Comparison of ENCODE assay signal across 9 mouse cellular contexts in the genomic region with DNA sequence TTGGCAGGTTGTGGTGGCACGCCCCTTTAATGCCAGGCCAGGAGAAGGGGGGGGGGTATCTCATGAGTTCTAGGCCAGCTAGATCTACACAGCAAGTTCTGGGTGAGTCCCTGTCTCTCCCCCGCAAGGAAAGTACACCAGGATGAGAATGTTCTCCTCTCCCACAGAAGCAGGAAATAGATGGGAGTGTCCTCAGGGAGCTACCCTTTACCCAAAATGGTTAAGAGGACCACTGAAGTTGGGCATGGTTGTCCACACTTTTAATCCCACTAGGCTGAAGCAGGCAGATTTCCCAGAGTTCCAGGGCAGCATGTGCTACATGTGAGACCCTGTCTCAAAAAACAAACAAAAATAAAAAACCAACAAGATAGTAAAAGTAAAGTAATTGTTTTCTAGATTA. TPM values are rescaled to one million over a fixed set of nuclear protein-coding genes. Genes with fewer than 3 reads are reported as not detected.
DNase-seq lines count a peak whose midpoint lies in the region; ATAC-seq lines count a peak whose summit lies in the region.
"Had no signal": no experiment of that assay in that cellular context is flagged by ENCODE, and none has a peak within 500 bp of the region (broad histone marks: within the 10 kb centered on the region; RNA-seq: fewer than 3 reads in every experiment).

No protein-coding gene starts in this region.

- H3K9ac ChIP-seq in kidney, embryonic 16.5 days (replicated peaks; ENCODE audit: low read length), result peak overlapping the region; percentile 99; the same call in 1 of the 2 replicates

- peaks cover 16% of the 10 kb centered on the region for H3K4me1 ChIP-seq in kidney, embryonic 16.5 days (ENCODE audit: insufficient read depth, low read length)
- peaks cover 3% of the 10 kb centered on the region; the same call in 1 of the 2 replicates for H3K4me1 ChIP-seq in brown adipose tissue, adult 24 weeks (ENCODE audit: control insufficient read depth, insufficient read depth, insufficient read length, low read length)

- peak overlapping the region; percentile 65 for H3K4me2 ChIP-seq in kidney, embryonic 16.5 days (replicated peaks; ENCODE audit: low read depth, low read length)

- intact Hi-C loops in heart, postnatal 10 days (cut with DNase I), result loop anchor here (2.0 kb wide), 1 partner anchor 21 kb away; no protein-coding TSS in a partner anchor

- peak overlapping the region; percentile 96; the same call in 1 of the 2 replicates for H3K4me3 ChIP-seq in kidney, embryonic 16.5 days (ENCODE audit: low read length)
- H3K4me3 ChIP-seq in brown adipose tissue, adult 24 weeks (ENCODE audit: insufficient read depth, low read depth, low read length), result no peak overlapping the region; the same call in 1 of the 2 replicates
- H3K4me3 ChIP-seq in macrophage (ENCODE audit: inconsistent target), result peak overlapping the region; percentile 96

- no peaks in the 10 kb centered on the region for H3K36me3 ChIP-seq in kidney, embryonic 16.5 days (ENCODE audit: insufficient read depth, low read length)
- no peaks in the 10 kb centered on the region for H3K36me3 ChIP-seq in macrophage (ENCODE audit: inconsistent target)

- 92% methylated on average over 2 of the region's 2 CpGs for WGBS in kidney, embryonic 16.5 days
- 78% methylated on average over 2 of the region's 2 CpGs for WGBS in macrophage (ENCODE audit: missing documents)

- H3K79me2 ChIP-seq in macrophage (ENCODE audit: inconsistent target), result peaks cover 41% of the 10 kb centered on the region

- peak overlapping the region; percentile 97 for H3K27ac ChIP-seq in kidney, embryonic 16.5 days (ENCODE audit: low read length)
- peak overlapping the region; percentile 74 for H3K27ac ChIP-seq in brown adipose tissue, adult 24 weeks (replicated peaks; ENCODE audit: low read depth, low read length)
- H3K27ac ChIP-seq in macrophage, result peak overlapping the region; percentile 98

- DNase-seq in kidney, adult 9 months, result no peak
- DNase-seq in heart, postnatal 10 days, result peak; percentile 13 to 23
- no peak for DNase-seq in layer of hippocampus, postnatal 25 days (ENCODE audit: extremely low spot score in 1 of 2, low spot score in 1 of 2)
- no peak for DNase-seq in left cerebral cortex, adult 9 months (ENCODE audit: low spot score in 2 of 2)

- ATAC-seq in kidney, embryonic 16.5 days (ENCODE audit: low FRiP score, low TSS enrichment), result no peak
- no peak for ATAC-seq in granulocyte monocyte progenitor cell, adult 5-6 weeks (replicated peaks; ENCODE audit: poor library complexity, severe bottlenecking)

- no peaks in the 10 kb centered on the region for H3K9me3 ChIP-seq in kidney, embryonic 16.5 days (ENCODE audit: low read length)

- H3K27me3 ChIP-seq in kidney, embryonic 16.5 days (ENCODE audit: insufficient read depth, low read length), result no peaks in the 10 kb centered on the region

RNA-seq across cellular contexts. Expression of gene Csde1, which starts 0.8 kb away (rescaled TPM):
- polyA plus RNA-seq in kidney, embryonic 16.5 days (2015; fragmentation: Nextera tagmentation; extraction: Ambion mirVana), result 349 and 364 TPM in 2 replicates
- 377 and 546 TPM in 2 replicates for polyA plus RNA-seq in brown adipose tissue, adult 24 weeks (2012; ENCODE audit: insufficient read depth, insufficient read length, missing spikeins)
- total RNA-seq in heart, postnatal 10 days (2021), result 100 to 1,000 TPM; 395 to 417 TPM
- 100 to 1,000 TPM; 378 to 972 (median 628) TPM for total RNA-seq in macrophage (2018; cell fraction: chromatin; rRNA removed)
- 100 to 1,000 TPM; 335 to 509 (median 398) TPM for total RNA-seq in macrophage (2018; cell fraction: cytosol; rRNA removed)
- 100 to 1,000 TPM; 340 to 584 (median 430) TPM for total RNA-seq in macrophage (2018; cell fraction: nucleus; rRNA removed)
- polyA plus RNA-seq in macrophage (2018), result 199 to 281 TPM (median 244 TPM) in 3 replicates
- 100 to 1,000 TPM; 247 to 252 TPM for total RNA-seq in layer of hippocampus, postnatal 25 days (2021)
- total RNA-seq in granulocyte monocyte progenitor cell, adult 5-6 weeks (2014; fragmentation: Nextera tagmentation), result 257 and 283 TPM in 2 replicates
- 739 and 762 TPM in 2 replicates for total RNA-seq in granulocyte monocyte progenitor cell, adult 5-6 weeks (2017)

RNA-seq across cellular contexts. Expression of gene Sike1, which starts 24.0 kb away (rescaled TPM):
- polyA plus RNA-seq in kidney, embryonic 16.5 days (2015; fragmentation: Nextera tagmentation; extraction: Ambion mirVana), result 53.5 and 60.1 TPM in 2 replicates
- polyA plus RNA-seq in brown adipose tissue, adult 24 weeks (2012; ENCODE audit: insufficient read depth, insufficient read length, missing spikeins), result 24.6 and 33.1 TPM in 2 replicates
- total RNA-seq in heart, postnatal 10 days (2021), result 100 to 1,000 TPM; 111 to 123 TPM
- 10 to 100 TPM; 15.9 to 93.0 (median 51.2) TPM for total RNA-seq in macrophage (2018; cell fraction: chromatin; rRNA removed)
- 10 to 100 TPM; 12.5 to 24.6 (median 17.9) TPM for total RNA-seq in macrophage (2018; cell fraction: cytosol; rRNA removed)
- 100 to 1,000 TPM in 1 of 26 experiments, 10 to 100 TPM in 25; 16.5 to 104 (median 41.6) TPM for total RNA-seq in macrophage (2018; cell fraction: nucleus; rRNA removed)
- 20.0 to 29.2 TPM (median 23.8 TPM) in 3 replicates for polyA plus RNA-seq in macrophage (2018)
- 10 to 100 TPM; 68.5 to 69.8 TPM for total RNA-seq in layer of hippocampus, postnatal 25 days (2021)
- 46.0 and 64.7 TPM in 2 replicates for total RNA-seq in granulocyte monocyte progenitor cell, adult 5-6 weeks (2014; fragmentation: Nextera tagmentation)
- 23.7 and 25.1 TPM in 2 replicates for total RNA-seq in granulocyte monocyte progenitor cell, adult 5-6 weeks (2017)

RNA-seq across cellular contexts. Expression of gene Nras, which starts 38.6 kb away (rescaled TPM):
- polyA plus RNA-seq in kidney, embryonic 16.5 days (2015; fragmentation: Nextera tagmentation; extraction: Ambion mirVana), result 102 and 104 TPM in 2 replicates
- polyA plus RNA-seq in brown adipose tissue, adult 24 weeks (2012; ENCODE audit: insufficient read depth, insufficient read length, missing spikeins), result 16.4 and 19.9 TPM in 2 replicates
- 100 to 1,000 TPM; 103 to 105 TPM for total RNA-seq in heart, postnatal 10 days (2021)
- total RNA-seq in macrophage (2018; cell fraction: chromatin; rRNA removed), result 100 to 1,000 TPM in 3 of 26 experiments, 10 to 100 TPM in 23; 51.5 to 125 (median 72.1) TPM
- total RNA-seq in macrophage (2018; cell fraction: cytosol; rRNA removed), result 100 to 1,000 TPM in 13 of 26 experiments, 10 to 100 TPM in 13; 80.3 to 132 (median 104) TPM
- total RNA-seq in macrophage (2018; cell fraction: nucleus; rRNA removed), result 100 to 1,000 TPM in 11 of 26 experiments, 10 to 100 TPM in 15; 76.5 to 158 (median 92.8) TPM
- polyA plus RNA-seq in macrophage (2018), result 74.5 to 96.9 TPM (median 89.3 TPM) in 3 replicates
- total RNA-seq in layer of hippocampus, postnatal 25 days (2021), result 10 to 100 TPM; 74.9 to 78.8 TPM
- total RNA-seq in granulocyte monocyte progenitor cell, adult 5-6 weeks (2014; fragmentation: Nextera tagmentation), result 55.9 and 90.5 TPM in 2 replicates
- 69.0 and 97.7 TPM in 2 replicates for total RNA-seq in granulocyte monocyte progenitor cell, adult 5-6 weeks (2017)

RNA-seq across cellular contexts. Expression of gene Ampd1, which starts 54.4 kb away (rescaled TPM):
- 0.35 and 0.69 TPM in 2 replicates for polyA plus RNA-seq in kidney, embryonic 16.5 days (2015; fragmentation: Nextera tagmentation; extraction: Ambion mirVana)
- 6.9 and 14.6 TPM in 2 replicates for polyA plus RNA-seq in brown adipose tissue, adult 24 weeks (2012; ENCODE audit: insufficient read depth, insufficient read length, missing spikeins)
- not detected for total RNA-seq in heart, postnatal 10 days (2021)
- not detected for total RNA-seq in macrophage (2018; cell fraction: chromatin; rRNA removed)
- total RNA-seq in macrophage (2018; cell fraction: cytosol; rRNA removed), result not detected
- total RNA-seq in macrophage (2018; cell fraction: nucleus; rRNA removed), result 1 to 10 TPM in 2 of 26 experiments, under 1 TPM in 3, not detected in 21; 0.40 to 2.9 (median 1.00) TPM
- polyA plus RNA-seq in macrophage (2018), result not detected in 3 replicates
- not detected for total RNA-seq in layer of hippocampus, postnatal 25 days (2021)
- not detected in 2 replicates for total RNA-seq in granulocyte monocyte progenitor cell, adult 5-6 weeks (2014; fragmentation: Nextera tagmentation)
- total RNA-seq in granulocyte monocyte progenitor cell, adult 5-6 weeks (2017), result not detected in 2 replicates
- polyA plus RNA-seq: limb, embryonic 11.5 days had no signal

RNA-seq across cellular contexts. Expression of gene Nr1h5, which starts 55.5 kb away (rescaled TPM):
- polyA plus RNA-seq in kidney, embryonic 16.5 days (2015; fragmentation: Nextera tagmentation; extraction: Ambion mirVana), result 0.07 and 0.12 TPM in 2 replicates
- polyA plus RNA-seq in brown adipose tissue, adult 24 weeks (2012; ENCODE audit: insufficient read depth, insufficient read length, missing spikeins), result not detected in 2 replicates
- total RNA-seq in heart, postnatal 10 days (2021), result not detected
- not detected for total RNA-seq in macrophage (2018; cell fraction: chromatin; rRNA removed)
- not detected for total RNA-seq in macrophage (2018; cell fraction: cytosol; rRNA removed)
- total RNA-seq in macrophage (2018; cell fraction: nucleus; rRNA removed), result not detected
- not detected in 3 replicates for polyA plus RNA-seq in macrophage (2018)
- total RNA-seq in layer of hippocampus, postnatal 25 days (2021), result not detected
- not detected in 2 replicates for total RNA-seq in granulocyte monocyte progenitor cell, adult 5-6 weeks (2014; fragmentation: Nextera tagmentation)
- not detected in 2 replicates for total RNA-seq in granulocyte monocyte progenitor cell, adult 5-6 weeks (2017)
- polyA plus RNA-seq: limb, embryonic 11.5 days had no signal

Comparison
In these comparisons a context has a peak if more than half of its experiments do, and no peak if none do; other contexts are left out.
1. DNase-seq: peak in heart, postnatal 10 days (2 of 2); none in kidney, adult 9 months (single experiment), layer of hippocampus, postnatal 25 days (0 of 2) and left cerebral cortex, adult 9 months (0 of 2).
2. Peak in every context shown above with its lines, with median percentiles within 50 percentile points of each other: H3K27ac ChIP-seq.